Mouse (Mus musculus): ENCODE data around the gene Foxf2.

- TF ChIP-seq POLR2A (IDR thresholded peaks at IDR 0.05; ENCODE audit: insufficient read depth, low read length) (no peak), EP300 (IDR thresholded peaks at IDR 0.05; ENCODE audit: insufficient read depth, low read depth, low read length) (no peak)
Measured at GRCm38 (mm10) chr13:31621741-31622140, 3.9 kb upstream of the Foxf2 start.

All from ES-Bruce4 (cell line).